Mouse (Mus musculus) 416B (cell line): ENCODE measurements around the gene Hoxa9.

ENCODE experiments used
- DNase-seq: peaks from one replicate; pipeline ENCODE4 v3.0.0; 2011; ENCODE audit warnings: low read depth

The Hoxa9 gene

GRCm38 (mm10) chr6:52228475-52229465 is 2.1 kb downstream of the Hoxa9 start:
- DNase-seq, result no peak

- DNase-seq, result no peak
Observed at GRCm38 (mm10) chr6:52227470-52228222, 3.2 kb downstream of the Hoxa9 start.

GRCm38 (mm10) chr6:52226569-52227257 is 4.2 kb downstream of the Hoxa9 start:
- DNase-seq, result no peak

- no peak for DNase-seq
Observed at GRCm38 (mm10) chr6:52225612-52226568, 5.0 kb downstream of the Hoxa9 start.

GRCm38 (mm10) chr6:52224895-52225611 is 5.8 kb downstream of the Hoxa9 start:
- DNase-seq, result no peak

- no peak for DNase-seq
Observed at GRCm38 (mm10) chr6:52223939-52224760, 6.7 kb downstream of the Hoxa9 start.

- DNase-seq, result no peak
Observed at GRCm38 (mm10) chr6:52222729-52223128, 8.2 kb downstream of the Hoxa9 start.

- no peak for DNase-seq
Observed at GRCm38 (mm10) chr6:52221993-52222685, 8.8 kb downstream of the Hoxa9 start.

- DNase-seq, result peak; percentile 86
Observed at GRCm38 (mm10) chr6:52221337-52221992, 9.4 kb downstream of the Hoxa9 start, which contains the start of gene Hoxa7. Hoxa7 (minus strand) TSS chr6:52221854.

GRCm38 (mm10) chr6:52220865-52221310 is 10.0 kb downstream of the Hoxa9 start:
- DNase-seq, result no peak

- DNase-seq, result no peak
Observed at GRCm38 (mm10) chr6:52220003-52220864, 10.7 kb downstream of the Hoxa9 start.

GRCm38 (mm10) chr6:52219234-52219942 is 11.5 kb downstream of the Hoxa9 start:
- no peak for DNase-seq

GRCm38 (mm10) chr6:52218643-52219215 is 12.2 kb downstream of the Hoxa9 start:
- DNase-seq, result no peak

GRCm38 (mm10) chr6:52217895-52218642 is 12.8 kb downstream of the Hoxa9 start:
- no peak for DNase-seq

- DNase-seq, result no peak
Observed at GRCm38 (mm10) chr6:52217459-52217768, 13.5 kb downstream of the Hoxa9 start.
